Mouse (Mus musculus) E14TG2a.4 (cell line): ENCODE measurements at regions not wholly inside any gene's neighbourhood (a gene's known extent, or its start where the extent isn't known, plus 50 kb on each side); places are given as distances from the start of the nearest gene placed in this dataset.
"Not testable (repeated sequence)": the region's sequence is repeated elsewhere in the genome, so short reads cannot be mapped to it uniquely, and the experiment has no call there.

ENCODE experiments used
- H3K27me3 ChIP-seq: 2 replicates; pipeline ENCODE4 v1.6.1; 2014; ENCODE audit warnings: low read length, control low read depth; ENCODE audit not compliant: insufficient read depth
- H3K36me3 ChIP-seq: 2 replicates; pipeline ENCODE4 v1.6.1; 2014; ENCODE audit warnings: low read length, control low read depth; ENCODE audit not compliant: insufficient read depth
- H3K4me1 ChIP-seq: replicated peaks from 2 replicates; pipeline ENCODE4 v1.6.1; 2014; ENCODE audit warnings: low read depth, low read length, control low read depth
- H3K4me3 ChIP-seq: replicated peaks from 2 replicates; pipeline ENCODE4 v1.5.1; 2014; ENCODE audit warnings: mild to moderate bottlenecking, low read length
- H3K9me3 ChIP-seq: 2 replicates; pipeline ENCODE4 v1.6.1; 2014; ENCODE audit warnings: low read length, control low read depth
- CTCF ChIP-seq: conservative IDR thresholded peaks from 2 replicates; pipeline ENCODE4 v1.5.1; 2014; ENCODE audit warnings: low read length
- NANOG ChIP-seq: IDR thresholded peaks from 2 replicates; pipeline ENCODE4 v1.6.1; 2014; ENCODE audit warnings: borderline replicate concordance, low read length, mixed read lengths
- POU5F1 ChIP-seq: IDR thresholded peaks from 2 replicates; pipeline ENCODE4 v1.6.1; 2014; ENCODE audit warnings: low read length, borderline replicate concordance

DNA sequence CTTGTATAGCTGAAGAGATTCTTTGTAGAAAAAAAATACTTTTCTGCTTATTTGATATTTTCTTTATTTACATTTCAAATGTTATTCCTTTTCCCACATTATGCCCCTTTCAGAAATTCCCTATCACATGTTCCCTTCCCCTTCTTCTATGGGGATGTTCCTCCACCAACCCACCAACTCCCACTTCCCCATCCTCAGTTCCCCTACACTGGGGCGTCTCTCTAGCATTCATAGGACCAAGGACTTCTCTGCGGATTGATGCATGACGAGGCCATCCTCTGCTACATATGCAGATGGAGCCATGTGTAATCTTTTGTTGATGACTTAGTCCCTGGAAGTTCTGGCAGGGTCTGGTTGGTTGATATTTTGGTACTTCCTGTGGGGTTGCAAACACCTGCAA is 520.5 kb upstream of the Zfp386 start:
- no peak for TF ChIP-seq CTCF
- no peak for TF ChIP-seq NANOG
- TF ChIP-seq POU5F1, result no peak
- no peaks in the 10 kb centered on the region for H3K4me1 ChIP-seq
- H3K27me3 ChIP-seq, result no peaks in the 10 kb centered on the region
- H3K36me3 ChIP-seq, result no peaks in the 10 kb centered on the region
- H3K9me3 ChIP-seq, result no peaks in the 10 kb centered on the region
- H3K4me3 ChIP-seq, result no peak overlapping the region

DNA sequence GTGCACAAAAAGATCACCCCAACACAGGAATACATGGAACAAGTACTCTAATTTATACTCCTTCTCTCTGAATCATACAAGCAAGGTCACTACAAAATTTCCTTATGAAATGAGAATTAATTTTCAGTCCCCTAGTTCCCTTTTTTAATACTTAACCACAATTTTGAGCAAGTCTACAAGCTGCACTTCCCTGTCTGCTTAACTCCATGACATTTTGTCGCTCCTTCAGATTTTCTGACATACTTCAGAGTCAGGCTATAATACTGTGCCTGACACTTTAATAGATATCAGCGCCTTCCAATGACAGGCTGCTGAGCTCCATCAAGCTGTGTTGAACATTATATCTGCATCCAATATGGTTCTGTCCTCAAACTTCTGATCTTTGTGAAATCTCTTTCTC is 505.0 kb upstream of the Zfp386 start:
- Histone ChIP-seq H3K9me3 (no peaks in the 10 kb centered on the region), H3K27me3 (no peaks in the 10 kb centered on the region), H3K4me3 (no peak overlapping the region), H3K4me1 (no peaks in the 10 kb centered on the region), H3K36me3 (no peaks in the 10 kb centered on the region)
- TF ChIP-seq POU5F1 (no peak), NANOG (no peak)

DNA sequence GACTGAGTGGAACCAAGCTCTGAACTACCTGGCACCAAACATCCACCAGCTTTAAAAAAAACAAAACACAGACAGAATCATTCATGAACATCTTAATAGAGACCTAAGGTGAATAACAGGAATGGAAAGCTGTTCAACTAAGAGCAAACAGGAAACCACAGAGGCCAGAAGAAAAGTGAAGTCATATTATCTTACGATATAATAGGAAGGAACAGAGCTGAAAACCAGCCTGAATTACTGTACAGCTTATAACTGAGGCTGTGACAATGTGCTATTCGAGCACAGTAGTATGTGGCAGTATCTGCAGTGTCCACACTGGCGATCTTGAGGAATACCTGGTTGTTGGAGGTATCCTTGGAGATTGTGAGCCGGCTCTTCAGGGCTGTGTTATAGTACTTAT is 480.6 kb upstream of the Zfp386 start:
- H3K9me3 ChIP-seq, H3K4me1 ChIP-seq: not testable (repeated sequence)

DNA sequence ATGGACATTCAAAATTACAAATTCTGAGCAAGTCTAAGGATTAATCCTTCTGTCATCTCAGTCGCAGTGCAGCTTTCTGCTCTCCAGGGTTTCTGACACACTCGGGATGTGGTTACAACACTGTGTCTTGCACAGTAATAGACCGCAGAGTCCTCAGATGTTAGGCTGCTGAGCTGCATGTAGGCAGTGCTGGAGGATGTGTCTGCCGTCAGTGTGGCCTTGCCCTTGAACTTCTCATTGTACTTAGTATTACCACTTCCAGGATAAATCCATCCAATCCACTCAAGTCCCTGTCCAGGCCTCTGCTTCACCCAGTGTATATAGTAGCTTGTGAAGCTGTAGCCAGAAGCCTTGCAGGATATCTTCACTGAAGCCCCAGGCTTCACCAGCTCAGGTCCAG is 454.5 kb upstream of the Zfp386 start:
- H3K4me1 ChIP-seq, H3K36me3 ChIP-seq, H3K9me3 ChIP-seq, H3K27me3 ChIP-seq, H3K4me3 ChIP-seq: not testable (repeated sequence)

More for the DNA sequence above, 480.6 kb upstream of the Zfp386 start:
- not testable (repeated sequence) for H3K36me3 ChIP-seq, H3K4me3 ChIP-seq, H3K27me3 ChIP-seq

DNA sequence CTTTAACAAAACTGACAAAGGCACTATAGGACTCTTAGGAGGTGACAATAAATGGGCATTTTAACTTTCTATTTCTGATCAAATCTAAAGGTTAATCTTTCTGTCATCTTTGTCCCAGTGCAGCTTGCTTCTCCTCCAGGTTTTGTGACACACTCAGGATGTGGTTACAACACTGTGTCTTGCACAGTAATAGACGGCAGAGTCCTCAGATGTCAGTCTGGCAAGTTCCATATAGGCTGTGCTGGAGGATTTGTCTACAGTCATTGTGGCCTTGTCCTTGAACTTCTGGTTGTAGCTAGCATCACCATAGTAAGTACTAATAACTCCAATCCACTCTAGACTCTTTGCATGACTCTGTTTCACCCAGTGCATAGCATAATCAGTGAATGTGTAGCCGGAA is 443.8 kb upstream of the Zfp386 start:
- Histone ChIP-seq H3K4me3 (no peak overlapping the region), H3K4me1 (no peaks in the 10 kb centered on the region), H3K9me3 (peaks cover 61% of the 10 kb centered on the region), H3K27me3 (no peaks in the 10 kb centered on the region), H3K36me3 (no peaks in the 10 kb centered on the region)
- TF ChIP-seq POU5F1, result no peak
- no peak for TF ChIP-seq NANOG
- no peak for TF ChIP-seq CTCF

DNA sequence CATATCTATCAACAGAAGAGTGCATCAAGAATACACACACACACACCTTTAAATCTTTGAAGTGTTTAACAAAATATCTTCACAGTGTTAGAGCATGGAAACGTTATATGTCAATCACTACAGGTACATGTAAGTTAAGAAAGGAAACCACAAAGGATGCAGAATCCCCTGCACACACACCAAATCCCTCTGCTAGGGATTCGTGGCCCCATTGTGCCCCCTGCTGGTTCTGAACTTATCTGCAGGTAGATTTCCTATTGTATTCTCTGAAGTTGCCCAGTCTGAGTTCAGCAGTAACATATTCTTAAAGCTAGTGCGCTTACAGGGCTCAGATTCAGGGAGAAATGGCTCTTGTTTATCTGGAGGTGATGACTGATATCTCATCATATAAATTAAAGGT is 442.6 kb upstream of the Zfp386 start:
- no peaks in the 10 kb centered on the region for H3K36me3 ChIP-seq
- H3K27me3 ChIP-seq, result no peaks in the 10 kb centered on the region
- H3K4me3 ChIP-seq, result no peak overlapping the region
- peaks cover 61% of the 10 kb centered on the region for H3K9me3 ChIP-seq
- TF ChIP-seq CTCF (peak; percentile 45), NANOG (no peak)
- H3K4me1 ChIP-seq, result no peaks in the 10 kb centered on the region

DNA sequence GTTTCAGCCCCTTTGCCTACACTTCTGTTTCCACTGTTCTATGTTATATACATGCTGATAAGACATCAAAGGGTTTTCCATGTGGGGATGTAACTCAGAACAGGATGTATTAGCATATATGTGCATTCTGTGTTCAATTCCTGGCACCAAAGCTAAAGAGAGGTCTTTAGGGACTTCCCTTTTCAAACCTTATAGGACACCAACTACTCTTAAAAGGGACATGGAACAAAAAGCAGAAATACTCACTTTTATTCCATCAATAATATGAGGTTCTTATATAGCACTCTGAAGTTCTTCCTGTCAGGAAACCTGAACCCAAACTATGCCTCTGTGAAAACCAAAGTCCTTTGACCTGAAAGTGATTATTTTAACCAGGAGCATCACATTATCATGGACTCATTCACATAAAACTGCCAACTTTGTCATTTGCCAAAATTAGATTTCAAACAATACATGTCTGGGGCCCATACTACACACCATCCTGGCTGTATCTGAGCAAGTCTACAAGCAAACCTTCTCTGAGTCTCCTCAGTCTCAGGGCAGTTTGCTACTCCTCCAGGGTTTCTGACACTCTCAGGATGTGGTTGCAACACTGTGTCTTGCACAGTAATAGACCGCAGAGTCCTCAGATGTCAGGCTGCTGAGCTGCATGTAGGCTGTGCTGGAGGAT is 424.8 kb upstream of the Zfp386 start:
- H3K27me3 ChIP-seq, H3K4me3 ChIP-seq, H3K36me3 ChIP-seq, H3K4me1 ChIP-seq: not testable (repeated sequence)
- peaks cover 37% of the 10 kb centered on the region for H3K9me3 ChIP-seq

DNA sequence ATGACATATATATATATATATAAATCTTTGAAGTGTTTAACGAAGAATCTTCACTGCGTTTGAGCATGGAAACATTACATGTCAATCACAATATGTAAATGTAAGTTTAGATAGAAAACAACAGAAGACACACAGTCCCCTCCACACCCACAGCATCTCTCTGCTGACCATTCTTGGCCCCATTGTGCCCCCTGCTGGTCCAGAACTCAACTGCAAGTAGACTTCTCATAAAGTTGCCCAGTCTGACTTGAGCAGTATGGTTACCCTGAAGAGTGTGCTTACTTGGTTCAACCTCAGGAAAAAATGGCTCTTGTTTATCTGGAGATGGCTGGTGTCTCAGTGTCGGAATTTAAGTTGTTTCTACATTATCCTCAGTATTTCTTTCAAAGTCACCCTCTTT is 423.3 kb upstream of the Zfp386 start:
- TF ChIP-seq CTCF, result peak; percentile 35
- no peak for TF ChIP-seq POU5F1
- TF ChIP-seq NANOG, result no peak
- Histone ChIP-seq H3K4me1 (no peaks in the 10 kb centered on the region), H3K4me3 (no peak overlapping the region), H3K27me3 (no peaks in the 10 kb centered on the region), H3K9me3 (peaks cover 46% of the 10 kb centered on the region), H3K36me3 (no peaks in the 10 kb centered on the region)

DNA sequence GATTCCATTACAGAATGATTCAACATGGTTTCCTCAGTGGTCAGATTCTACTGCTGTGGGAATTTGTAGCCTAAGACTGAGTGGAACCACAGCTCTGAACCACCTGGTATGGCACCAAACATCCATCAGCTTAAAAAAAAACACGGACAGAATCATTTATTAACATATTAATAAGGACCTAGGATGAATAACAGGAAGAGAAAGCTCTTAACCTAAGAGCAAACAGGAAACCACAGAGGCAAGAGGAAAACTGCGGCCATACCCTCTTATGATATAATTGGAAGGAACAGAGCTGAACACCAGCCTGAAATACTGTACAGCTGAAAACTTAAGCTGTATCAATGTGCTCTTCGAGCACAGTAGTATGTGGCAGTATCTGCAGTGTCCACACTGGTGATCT is 399.9 kb upstream of the Zfp386 start:
- H3K27me3 ChIP-seq, result no peaks in the 10 kb centered on the region
- H3K9me3 ChIP-seq, result no peaks in the 10 kb centered on the region
- no peaks in the 10 kb centered on the region for H3K4me1 ChIP-seq
- H3K36me3 ChIP-seq, result no peaks in the 10 kb centered on the region
- H3K4me3 ChIP-seq, result no peak overlapping the region
- TF ChIP-seq POU5F1 (no peak), CTCF (no peak), NANOG (no peak)

DNA sequence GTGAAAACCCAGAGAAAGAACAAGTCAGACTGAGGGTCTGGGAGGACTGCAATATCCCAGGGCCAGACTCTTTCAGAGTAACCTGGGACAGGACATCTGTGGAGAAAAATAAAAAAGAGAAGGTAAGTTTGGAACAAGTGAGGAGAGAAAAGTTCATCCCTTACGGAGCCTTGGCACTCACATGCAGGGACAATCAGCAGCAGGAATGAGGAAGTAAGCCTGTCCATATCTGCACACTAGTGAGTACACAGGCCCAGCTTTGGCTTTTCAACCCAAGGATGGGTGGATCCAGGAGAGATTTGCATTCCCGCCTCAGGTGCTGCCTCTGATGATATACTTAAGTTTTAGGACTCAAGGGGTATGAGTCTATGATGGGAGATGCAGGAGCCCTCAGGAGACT is 399.4 kb upstream of the Zfp386 start:
- not testable (repeated sequence) for H3K4me3 ChIP-seq, H3K36me3 ChIP-seq, H3K4me1 ChIP-seq, H3K27me3 ChIP-seq, H3K9me3 ChIP-seq
